Mouse (Mus musculus) limb, embryonic 12.5 days (tissue): ENCODE data around the gene Abcb9. TPM values are rescaled to one million over a fixed set of nuclear protein-coding genes. Genes with fewer than 3 reads are reported as not detected.

Experiments used
- ATAC-seq: fragments of 200-750 bp; cut with Nextera tagmentation; 2 replicates; pipeline ENCODE4 v1.8.0; 2017; ENCODE audit warnings: low read depth, moderate TSS enrichment; ENCODE audit not compliant: insufficient number of reproducible peaks, insufficient read depth, low FRiP score, low TSS enrichment
- H3K27ac ChIP-seq: fragments of 300-500 bp; sonication (generic); 2 replicates; pipeline ENCODE4 v1.5.1; 2016; ENCODE audit warnings: mild to moderate bottlenecking, moderate library complexity
- H3K27me3 ChIP-seq: fragments of 300-500 bp; sonication (generic); 2 replicates; pipeline ENCODE4 v1.6.1; 2016; ENCODE audit warnings: mild to moderate bottlenecking, moderate library complexity
- H3K36me3 ChIP-seq: fragments of 300-500 bp; sonication (generic); 2 replicates; pipeline ENCODE4 v1.6.1; 2016; ENCODE audit warnings: mild to moderate bottlenecking, moderate library complexity
- H3K4me1 ChIP-seq: fragments of 300-500 bp; sonication (generic); replicated peaks from 2 replicates; pipeline ENCODE4 v1.6.1; 2016
- H3K4me2 ChIP-seq: fragments of 300-500 bp; sonication (generic); 2 replicates; pipeline ENCODE4 v1.6.1; 2016; ENCODE audit warnings: mild to moderate bottlenecking, moderate library complexity
- H3K4me3 ChIP-seq: fragments of 300-500 bp; sonication (generic); replicated peaks from 2 replicates; pipeline ENCODE4 v1.5.1; 2016; ENCODE audit warnings: mild to moderate bottlenecking
- H3K9ac ChIP-seq: fragments of 300-500 bp; sonication (generic); replicated peaks from 2 replicates; pipeline ENCODE4 v1.6.1; 2016; ENCODE audit warnings: mild to moderate bottlenecking, moderate library complexity
- H3K9me3 ChIP-seq: fragments of 300-500 bp; sonication (generic); 2 replicates; pipeline ENCODE4 v1.6.1; 2016; ENCODE audit warnings: mild to moderate bottlenecking, moderate library complexity
- WGBS: fragments of 180-500 bp; shearing (Covaris S2); methylation state at CpG from one replicate; pipeline ENCODE4 v1.1.7; 2016; 5-methylcytosine and 5-hydroxymethylcytosine counted together
- polyA plus RNA-seq: library from polyadenylated mRNA; unstranded; fragments of >200 nt; fragmentation: Nextera tagmentation; extraction: Ambion mirVana; gene quantifications from 2 replicates; pipeline ENCODE4 v1.2.1, GENCODE M21; 2016

The Abcb9 gene
- polyA plus RNA-seq, 1 experiment from 2014 or later = 0.66 TPM

DNA sequence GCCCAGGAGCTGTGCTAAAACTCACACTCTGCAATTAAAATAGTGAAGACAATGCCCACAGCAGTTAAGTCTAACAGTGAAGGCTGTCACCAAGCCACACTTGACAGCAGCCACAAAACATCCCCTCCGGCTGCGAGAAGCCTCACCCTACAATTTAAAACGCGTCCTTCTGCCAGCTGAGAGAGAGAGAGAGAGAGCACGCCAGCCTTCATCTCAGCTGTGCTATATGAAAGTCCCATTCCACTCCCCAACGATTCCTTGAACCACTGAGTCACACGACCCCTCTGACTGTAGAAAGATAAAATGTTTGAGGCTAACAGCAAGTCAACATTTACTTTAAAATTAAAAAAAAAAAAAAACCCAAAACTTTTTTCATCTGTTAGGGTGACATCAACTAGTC is 66.9 kb downstream of the Abcb9 start:
- no peak overlapping the region for H3K27ac ChIP-seq

DNA sequence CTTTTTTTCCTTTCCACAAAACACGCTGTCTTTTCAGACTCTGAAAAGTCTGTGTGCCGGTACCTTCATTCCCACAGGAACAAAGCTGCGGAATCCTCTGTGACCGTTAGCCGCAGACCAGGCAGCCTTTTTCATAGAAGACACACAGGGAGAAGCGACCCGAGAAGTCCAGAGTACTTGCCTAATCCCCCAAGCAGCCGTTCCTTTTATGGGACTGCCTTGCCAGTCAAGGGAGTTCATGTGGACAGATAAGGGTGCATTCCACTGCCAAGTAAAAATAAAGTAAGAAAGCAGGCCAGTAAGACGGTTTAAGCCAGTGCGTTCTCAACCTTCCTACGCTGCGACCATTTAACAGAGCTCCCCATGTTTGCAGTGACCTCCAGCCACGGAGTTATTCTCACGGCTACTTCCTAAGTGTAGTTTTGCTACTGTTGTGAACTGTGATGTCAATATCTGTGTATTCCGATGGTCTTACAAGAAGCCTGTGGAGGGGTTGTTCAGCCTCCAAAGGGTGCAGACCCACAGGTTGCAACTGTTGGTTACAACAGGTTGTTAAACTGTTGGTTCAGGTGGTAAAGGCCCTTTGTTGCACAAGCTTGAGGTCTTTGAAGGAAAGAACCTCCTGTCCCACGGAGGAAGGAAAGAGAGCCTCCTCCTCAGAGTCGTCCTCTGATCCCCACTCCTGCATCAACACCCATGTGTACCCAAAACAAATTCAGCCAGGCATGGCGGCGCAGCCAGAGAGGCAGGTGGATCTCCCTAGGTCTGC is 67.7 kb downstream of the Abcb9 start:
- Histone ChIP-seq H3K9ac (no peak overlapping the region), H3K4me3 (no peak overlapping the region), H3K4me2 (no peak overlapping the region), H3K27me3 (no peaks in the 10 kb centered on the region), H3K4me1 (peaks cover 44% of the 10 kb centered on the region), H3K36me3 (peaks cover 24% of the 10 kb centered on the region), H3K9me3 (no peaks in the 10 kb centered on the region), H3K27ac (no peak overlapping the region)
- no peak for ATAC-seq
- WGBS = 82% methylated on average over 19 of the region's 19 CpGs

More for the DNA sequence above, 66.9 kb downstream of the Abcb9 start:
- no peak overlapping the region for H3K4me2 ChIP-seq
- H3K9ac ChIP-seq = no peak overlapping the region
- H3K36me3 ChIP-seq = peaks cover 24% of the 10 kb centered on the region
- ATAC-seq = no peak
- H3K4me1 ChIP-seq = peaks cover 42% of the 10 kb centered on the region
- 80% methylated on average over 7 of the region's 7 CpGs for WGBS
- no peaks in the 10 kb centered on the region for H3K27me3 ChIP-seq
- no peak overlapping the region for H3K4me3 ChIP-seq
- no peaks in the 10 kb centered on the region for H3K9me3 ChIP-seq

DNA sequence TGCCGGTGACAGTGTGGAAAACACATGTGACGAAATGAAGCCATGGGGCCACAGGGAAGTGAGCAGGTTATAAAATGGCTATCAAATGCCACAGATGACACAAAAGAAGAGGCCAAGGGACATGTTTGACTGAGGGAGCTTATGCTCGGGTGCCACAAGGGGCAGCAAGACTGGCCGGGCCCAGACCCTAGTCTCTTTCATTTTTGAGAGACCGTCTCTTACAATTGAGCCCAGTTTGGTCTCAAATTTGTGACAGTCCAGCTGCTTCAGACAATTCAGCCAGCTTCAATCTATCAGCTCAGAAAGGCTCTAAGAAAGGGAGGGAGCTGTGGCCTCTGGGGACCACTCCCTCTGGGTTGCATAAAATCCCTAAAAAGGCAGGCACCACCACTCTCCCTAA is 69.0 kb downstream of the Abcb9 start:
- H3K36me3 ChIP-seq = peaks cover 27% of the 10 kb centered on the region
- H3K4me1 ChIP-seq = peaks cover 44% of the 10 kb centered on the region
- 94% methylated on average over 5 of the region's 5 CpGs for WGBS

DNA sequence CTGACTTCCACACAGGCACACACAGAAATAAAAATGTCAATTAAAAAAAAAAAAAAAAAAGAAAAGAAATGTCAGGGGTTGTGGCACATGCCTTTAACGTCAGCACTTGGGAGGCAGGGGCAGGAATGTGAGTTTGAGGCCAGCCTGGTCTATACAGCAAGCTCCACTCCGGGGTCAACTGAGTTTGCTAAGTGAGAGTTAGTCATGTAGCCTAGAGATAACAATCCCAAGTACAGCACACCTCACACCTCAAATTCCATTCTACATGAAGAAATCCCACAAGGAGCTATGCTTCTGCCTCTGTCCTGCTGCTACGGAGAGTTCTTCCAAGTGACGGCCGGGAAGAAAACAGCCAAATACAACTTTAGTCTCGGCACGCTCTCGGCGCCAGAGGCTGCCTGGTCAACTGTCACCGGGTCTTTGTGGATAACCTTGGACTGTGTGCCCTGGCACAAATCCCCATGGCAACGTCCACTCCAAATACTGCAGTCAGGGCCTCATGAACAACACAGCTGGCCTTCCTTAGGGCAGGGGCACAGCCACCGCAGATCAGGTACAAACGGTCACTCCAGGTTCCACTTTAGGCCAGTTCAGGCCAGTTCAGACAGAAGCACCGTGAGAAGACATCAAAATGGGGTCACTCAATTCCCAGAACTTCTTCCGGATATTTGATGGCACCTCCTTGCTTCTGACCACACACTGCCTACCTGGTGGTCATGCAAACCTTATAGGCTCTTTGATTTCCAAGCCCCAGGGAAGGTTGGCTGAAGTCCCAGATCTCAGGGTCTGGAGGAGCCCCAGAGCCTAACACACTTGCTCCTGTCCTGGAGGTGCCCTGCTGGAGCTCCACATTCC is 69.8 kb downstream of the Abcb9 start:
- H3K27ac ChIP-seq = no peak overlapping the region
- no peak overlapping the region for H3K4me3 ChIP-seq
- no peaks in the 10 kb centered on the region for H3K9me3 ChIP-seq
- H3K4me1 ChIP-seq = peaks cover 39% of the 10 kb centered on the region
- no peak overlapping the region for H3K4me2 ChIP-seq
- ATAC-seq = no peak
- WGBS = 91% methylated on average over 15 of the region's 15 CpGs
- H3K36me3 ChIP-seq = peaks cover 35% of the 10 kb centered on the region
- H3K27me3 ChIP-seq = no peaks in the 10 kb centered on the region
- no peak overlapping the region for H3K9ac ChIP-seq

More for the DNA sequence above, 69.0 kb downstream of the Abcb9 start:
- no peak for ATAC-seq
- no peak overlapping the region for H3K27ac ChIP-seq
- H3K9ac ChIP-seq = no peak overlapping the region
- H3K9me3 ChIP-seq = no peaks in the 10 kb centered on the region
- H3K4me2 ChIP-seq = no peak overlapping the region
- no peaks in the 10 kb centered on the region for H3K27me3 ChIP-seq
- H3K4me3 ChIP-seq = no peak overlapping the region

DNA sequence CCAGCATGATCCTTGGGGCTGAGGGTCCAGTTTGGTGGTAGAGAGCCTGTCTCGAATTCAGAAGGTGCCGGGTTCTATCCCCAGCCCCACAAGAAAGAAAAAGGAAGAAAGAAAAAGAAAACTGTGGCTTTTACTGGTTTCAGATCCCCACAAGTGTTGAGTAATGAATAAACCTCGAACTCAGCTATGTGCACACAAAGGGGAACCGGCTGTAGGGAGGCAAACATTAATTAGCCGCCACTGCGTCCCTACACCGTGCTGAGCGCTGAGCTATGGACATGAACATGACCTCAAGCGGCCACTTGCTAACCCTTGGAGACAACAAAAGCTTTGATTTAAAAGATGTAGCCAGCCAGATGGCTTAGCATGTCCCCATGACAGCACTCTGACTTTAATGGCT is 70.5 kb downstream of the Abcb9 start:
- no peak overlapping the region; the same call in 1 of the 2 replicates for H3K27ac ChIP-seq
- no peak overlapping the region for H3K4me3 ChIP-seq
- H3K9ac ChIP-seq = no peak overlapping the region
- peaks cover 38% of the 10 kb centered on the region for H3K36me3 ChIP-seq
- H3K9me3 ChIP-seq = no peaks in the 10 kb centered on the region
- H3K4me1 ChIP-seq = peaks cover 33% of the 10 kb centered on the region
- no peak overlapping the region for H3K4me2 ChIP-seq
- 82% methylated on average over 9 of the region's 9 CpGs for WGBS
- ATAC-seq = no peak
- no peaks in the 10 kb centered on the region for H3K27me3 ChIP-seq

DNA sequence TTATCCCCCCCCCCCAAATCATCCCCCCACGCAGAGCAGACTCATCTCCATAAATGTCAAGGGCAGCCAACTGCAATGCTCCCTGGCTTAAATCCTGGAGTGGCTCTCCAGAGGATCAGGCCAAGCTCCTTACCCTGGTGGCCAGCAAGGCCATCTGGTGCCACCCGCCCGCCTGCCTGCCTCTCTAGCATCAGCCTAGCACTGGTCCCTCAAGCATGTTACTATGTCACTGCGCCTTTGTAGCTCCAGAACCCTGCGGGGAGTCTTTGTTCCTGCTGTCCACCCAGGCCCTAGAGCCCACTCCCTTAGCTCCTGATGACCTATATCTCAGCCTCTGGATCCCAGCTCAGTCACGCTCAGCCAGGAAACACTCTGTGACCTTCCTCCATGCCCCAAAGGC is 70.9 kb downstream of the Abcb9 start:
- Histone ChIP-seq H3K27ac (no peak overlapping the region; the same call in 1 of the 2 replicates), H3K36me3 (peaks cover 38% of the 10 kb centered on the region), H3K4me3 (no peak overlapping the region), H3K4me2 (no peak overlapping the region), H3K9me3 (no peaks in the 10 kb centered on the region), H3K4me1 (peaks cover 31% of the 10 kb centered on the region), H3K9ac (no peak overlapping the region), H3K27me3 (no peaks in the 10 kb centered on the region)
- no peak for ATAC-seq
- WGBS = 79% methylated on average over 6 of the region's 6 CpGs

DNA sequence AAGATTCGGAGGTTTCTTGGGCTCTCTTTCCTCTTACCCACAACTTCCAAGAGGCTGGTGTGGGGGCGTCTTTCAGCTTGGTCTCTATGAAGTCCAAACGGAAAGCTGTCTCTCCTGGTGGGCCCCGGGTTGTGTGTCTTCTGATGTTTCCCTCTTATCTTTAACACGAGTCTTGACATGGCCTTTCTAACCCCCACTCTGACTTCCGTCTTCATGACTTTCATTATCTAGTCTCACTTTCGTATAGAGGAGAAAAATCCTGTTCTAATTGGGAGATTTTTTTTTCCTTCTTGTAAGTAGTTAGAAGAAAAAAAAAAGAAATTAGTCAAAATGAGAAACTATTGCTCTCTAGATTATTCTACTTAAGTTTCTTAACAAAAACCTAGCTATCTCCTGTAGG is 73.2 kb downstream of the Abcb9 start:
- Histone ChIP-seq H3K9ac (no peak overlapping the region), H3K27ac (no peak overlapping the region), H3K4me2 (no peak overlapping the region), H3K4me1 (peaks cover 27% of the 10 kb centered on the region), H3K36me3 (peaks cover 37% of the 10 kb centered on the region), H3K27me3 (no peaks in the 10 kb centered on the region), H3K4me3 (no peak overlapping the region), H3K9me3 (no peaks in the 10 kb centered on the region)
- no peak for ATAC-seq
- 86% methylated on average over 7 of the region's 7 CpGs for WGBS

DNA sequence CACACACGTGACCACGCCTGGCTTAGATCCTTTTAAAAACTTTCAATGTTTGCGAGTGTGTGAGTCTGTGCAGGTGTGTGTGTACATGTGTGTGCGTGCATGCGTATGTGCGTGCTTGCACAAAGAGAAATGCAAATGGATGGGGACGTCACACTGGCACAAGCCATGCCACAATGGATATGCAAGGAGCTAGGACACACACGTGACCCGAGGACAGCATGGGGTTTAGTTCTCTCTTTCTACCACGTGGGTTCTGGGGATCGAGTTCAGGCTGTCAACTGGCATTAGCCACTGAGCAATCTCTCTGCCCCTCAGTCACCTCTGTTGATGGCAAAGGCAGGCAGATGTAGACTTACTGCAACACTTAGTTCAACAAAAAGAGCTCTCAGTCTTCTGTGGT is 73.9 kb downstream of the Abcb9 start:
- no peak overlapping the region for H3K27ac ChIP-seq
- H3K9ac ChIP-seq = no peak overlapping the region
- peaks cover 28% of the 10 kb centered on the region for H3K4me1 ChIP-seq
- no peak overlapping the region for H3K4me3 ChIP-seq
- H3K4me2 ChIP-seq = no peak overlapping the region
- no peaks in the 10 kb centered on the region for H3K9me3 ChIP-seq
- ATAC-seq = no peak
- H3K27me3 ChIP-seq = no peaks in the 10 kb centered on the region
- H3K36me3 ChIP-seq = peaks cover 30% of the 10 kb centered on the region
- 89% methylated on average over 11 of the region's 11 CpGs for WGBS

DNA sequence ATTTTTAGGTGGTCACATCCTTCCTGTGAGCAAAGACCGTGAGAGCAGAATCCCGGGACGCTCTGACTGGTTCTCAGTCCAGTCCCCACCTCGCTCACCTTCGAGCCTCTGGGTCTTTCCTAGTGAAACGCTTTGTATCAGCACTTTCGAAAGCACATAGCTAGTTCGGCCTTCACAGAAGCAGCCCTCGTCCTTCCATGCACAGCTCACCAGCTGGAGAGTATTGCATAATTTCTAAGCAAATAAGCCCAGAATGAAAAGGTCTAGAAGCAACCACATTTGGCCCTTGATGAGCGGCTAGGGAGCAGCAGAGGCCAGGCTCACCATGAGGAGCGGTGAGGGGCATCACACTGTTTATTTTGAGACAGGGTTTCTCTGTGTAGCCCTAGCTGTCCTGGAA is 74.5 kb downstream of the Abcb9 start:
- Histone ChIP-seq H3K9me3 (no peaks in the 10 kb centered on the region), H3K9ac (no peak overlapping the region), H3K36me3 (peaks cover 25% of the 10 kb centered on the region), H3K27ac (no peak overlapping the region), H3K4me3 (no peak overlapping the region), H3K27me3 (no peaks in the 10 kb centered on the region), H3K4me2 (no peak overlapping the region), H3K4me1 (peaks cover 29% of the 10 kb centered on the region)
- 94% methylated on average over 11 of the region's 11 CpGs for WGBS
- no peak for ATAC-seq

DNA sequence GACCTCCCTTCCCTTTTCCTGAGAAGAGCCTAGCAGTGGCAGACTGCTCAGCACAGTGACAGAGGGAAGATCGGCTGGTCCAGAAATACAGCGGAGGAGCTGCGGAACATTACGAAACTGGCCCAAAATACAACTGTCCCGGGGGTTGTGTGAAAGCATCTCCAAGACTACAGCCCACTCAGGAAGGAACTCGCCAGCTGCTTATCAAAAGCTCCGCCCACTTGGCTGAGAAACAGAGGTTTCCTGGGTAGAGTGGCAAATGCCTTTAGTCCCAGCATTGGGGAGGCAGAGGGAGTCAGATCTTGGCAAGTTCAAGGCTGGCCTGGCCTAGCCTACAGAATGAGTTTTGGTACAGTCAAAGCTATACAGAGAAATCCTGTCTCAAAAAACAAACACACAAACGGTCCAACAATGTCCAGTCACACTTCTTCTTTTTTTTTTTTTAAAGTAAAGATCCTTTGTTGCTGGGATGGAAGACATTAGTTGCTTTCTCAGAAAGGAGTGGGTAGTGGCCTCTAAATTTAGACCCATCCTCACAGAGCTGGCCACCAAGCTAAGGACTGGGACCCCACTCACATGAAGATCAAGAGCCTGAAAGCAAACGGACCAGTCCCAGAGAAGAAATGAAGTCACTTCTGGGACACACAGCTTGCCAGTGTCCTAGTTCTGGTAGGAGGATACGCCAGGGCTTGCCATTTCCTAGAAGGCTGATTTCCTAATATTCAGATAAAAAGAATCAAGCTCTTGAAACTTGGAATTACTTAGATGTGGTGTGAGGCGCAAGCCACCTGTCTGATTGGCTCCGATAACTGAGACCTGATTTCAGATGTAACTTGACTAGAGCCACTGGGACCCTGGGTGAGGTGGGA is 76.0 kb downstream of the Abcb9 start:
- Histone ChIP-seq H3K9ac (no peak overlapping the region), H3K9me3 (no peaks in the 10 kb centered on the region), H3K4me1 (peaks cover 27% of the 10 kb centered on the region), H3K4me2 (no peak overlapping the region), H3K27me3 (no peaks in the 10 kb centered on the region), H3K27ac (no peak overlapping the region), H3K36me3 (peaks cover 20% of the 10 kb centered on the region), H3K4me3 (no peak overlapping the region)
- no peak for ATAC-seq
- WGBS = 79% methylated on average over 12 of the region's 12 CpGs

DNA sequence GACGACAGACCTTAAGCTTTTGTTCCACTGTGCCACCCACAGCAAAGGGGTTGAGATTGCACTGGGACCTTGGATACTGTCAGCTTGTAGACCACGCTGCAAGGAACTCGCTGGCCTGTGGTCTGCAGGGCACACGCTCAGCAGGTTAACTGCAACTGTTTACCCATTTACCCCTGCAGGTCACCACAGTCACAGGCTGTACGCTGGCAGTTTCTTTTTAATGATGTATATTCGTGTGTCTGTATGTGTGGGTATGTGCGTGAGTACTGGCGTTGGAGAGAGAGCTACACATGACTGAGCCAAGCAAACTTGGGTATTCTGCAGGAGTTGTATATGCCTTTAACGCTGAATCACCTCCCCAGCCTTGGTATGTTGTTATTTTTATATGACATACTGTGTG is 76.9 kb downstream of the Abcb9 start:
- Histone ChIP-seq H3K27me3 (no peaks in the 10 kb centered on the region), H3K9ac (no peak overlapping the region), H3K4me1 (peaks cover 27% of the 10 kb centered on the region), H3K36me3 (peaks cover 20% of the 10 kb centered on the region), H3K9me3 (no peaks in the 10 kb centered on the region), H3K4me2 (no peak overlapping the region), H3K27ac (no peak overlapping the region), H3K4me3 (no peak overlapping the region)
- 78% methylated on average over 9 of the region's 9 CpGs for WGBS
- ATAC-seq = no peak
